Mouse (Mus musculus): Measurements from ENCODE around the gene Aire. TPM values are rescaled to one million over a fixed set of nuclear protein-coding genes. Genes with fewer than 3 reads are reported as not detected.

Gene Aire
- polyA plus RNA-seq (2017; shearing (Covaris generic)) = 0.49 TPM

DNA sequence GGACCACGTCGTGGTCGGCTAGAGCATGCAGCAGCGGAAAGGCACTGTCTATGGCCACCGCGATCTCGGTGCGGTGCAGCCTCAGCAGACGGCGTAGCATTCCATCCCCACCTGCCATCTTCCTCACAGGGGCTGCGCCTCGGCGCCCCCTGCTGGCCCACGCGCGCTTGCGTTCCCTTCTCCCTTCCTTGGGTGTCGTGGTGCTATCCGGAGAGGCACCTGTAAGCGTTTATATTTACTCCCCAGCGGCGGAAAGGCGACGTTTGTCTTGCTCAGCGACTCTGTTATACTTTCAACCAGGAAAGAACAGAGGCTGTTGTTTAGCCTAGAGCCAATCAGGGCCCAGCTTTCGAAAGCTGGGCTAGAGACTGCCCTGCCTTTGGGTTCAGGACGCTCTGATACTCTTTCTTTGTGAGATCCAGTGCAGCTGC, at the start of gene Aire:
Gene Aire, minus strand, starts transcription at position 205 of the 431 bp plus-strand sequence.

GRCm38 (mm10) chr10:78069101-78070011, 25.9 kb upstream of the Aire start, which contains the start of gene Icosl:
Gene Icosl, plus strand, starts transcription at chr10:78069302.

DNA sequence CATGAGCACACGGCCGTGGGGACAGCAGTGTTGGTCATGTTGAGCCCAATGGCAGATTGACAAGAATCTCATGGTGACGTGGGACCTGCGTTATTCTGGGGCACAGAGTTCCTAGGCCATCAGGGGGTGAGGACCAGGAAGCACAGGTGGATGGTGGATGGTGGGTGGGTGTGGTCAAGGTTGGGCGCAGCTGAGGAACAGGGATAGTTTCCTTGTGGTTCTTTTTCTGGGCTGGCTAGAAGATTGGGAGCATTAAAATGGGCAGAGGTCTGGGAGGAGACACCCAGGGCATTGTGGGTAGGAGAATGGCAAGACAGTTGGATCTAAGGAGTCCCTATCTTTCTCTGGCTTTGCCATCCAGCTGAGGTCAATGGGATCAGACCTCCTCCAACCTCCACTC, 1.8 kb downstream of the Aire start, which contains the start of gene Dnmt3l:
Gene Dnmt3l, plus strand, starts transcription at position 301 of the 400 bp plus-strand sequence.

GRCm38 (mm10) chr10:78009945-78010293, 33.5 kb downstream of the Aire start, which contains the start of gene Pfkl:
Gene Pfkl, minus strand, starts transcription at chr10:78010083.

Other genes with a start within 250 kb of the Aire start
- gene Gm9639, start 248.5 kb downstream of the Aire start, polyA plus RNA-seq (2017; shearing (Covaris generic)) = not detected
- gene Gm19668, start 244.5 kb downstream of the Aire start, polyA plus RNA-seq (2017; shearing (Covaris generic)) = not detected
- not detected for gene Gm9507, start 231.8 kb downstream of the Aire start, polyA plus RNA-seq (2017; shearing (Covaris generic))
- gene Gm2696, start 228.9 kb downstream of the Aire start, polyA plus RNA-seq (2017; shearing (Covaris generic)) = not detected
- gene Krtap10-4, start 216.5 kb downstream of the Aire start, polyA plus RNA-seq (2017; shearing (Covaris generic)) = not detected
- not detected for gene Krtap10-10, start 207.7 kb downstream of the Aire start, polyA plus RNA-seq (2017; shearing (Covaris generic))
- gene Gm36176, start 196.8 kb downstream of the Aire start, polyA plus RNA-seq (2017; shearing (Covaris generic)) = not detected
- gene Gm10318, start 190.8 kb downstream of the Aire start, polyA plus RNA-seq (2017; shearing (Covaris generic)) = not detected
- not detected for gene Gm3285, start 181.6 kb downstream of the Aire start, polyA plus RNA-seq (2017; shearing (Covaris generic))
- gene Lrrc3, start 141.1 kb downstream of the Aire start, polyA plus RNA-seq (2017; shearing (Covaris generic)) = not detected
- gene Trpm2, start 73.0 kb downstream of the Aire start, polyA plus RNA-seq (2017; shearing (Covaris generic)) = 1.3 TPM
- 10.6 TPM for gene 1810043G02Rik, start 65.1 kb downstream of the Aire start, polyA plus RNA-seq (2017; shearing (Covaris generic))
- gene Pfkl, start 33.5 kb downstream of the Aire start, polyA plus RNA-seq (2017; shearing (Covaris generic)) = 94.5 TPM
- gene Dnmt3l, start 1.7 kb downstream of the Aire start, polyA plus RNA-seq (2017; shearing (Covaris generic)) = not detected
- gene Icosl, start 25.7 kb upstream of the Aire start, polyA plus RNA-seq (2017; shearing (Covaris generic)) = 9.8 TPM
- gene D10Jhu81e, start 126.2 kb upstream of the Aire start, polyA plus RNA-seq (2017; shearing (Covaris generic)) = 72.6 TPM
- gene Pwp2, start 141.5 kb upstream of the Aire start, polyA plus RNA-seq (2017; shearing (Covaris generic)) = 30.7 TPM
- gene Trappc10, start 201.0 kb upstream of the Aire start, polyA plus RNA-seq (2017; shearing (Covaris generic)) = 4.5 TPM